Mouse (Mus musculus): ENCODE results near the gene Leng1.
A peak's percentile ranks its signal among the peaks of the same experiment; 100 is the strongest.

Gene Leng1

GRCm38 (mm10) chr7:3694076-3694948 is 28.7 kb upstream of the Leng1 start:
- H3K4me3 ChIP-seq (replicated peaks; ENCODE audit: low read length) = peak overlapping the region; percentile 92
- H3K27me3 ChIP-seq (ENCODE audit: insufficient read depth, low read length) = peaks cover 13% of the 10 kb centered on the region
- H3K9me3 ChIP-seq (ENCODE audit: low read length) = no peaks in the 10 kb centered on the region
- peaks cover 56% of the 10 kb centered on the region for H3K36me3 ChIP-seq (ENCODE audit: insufficient read depth, low read length)
- H3K4me1 ChIP-seq (replicated peaks; ENCODE audit: low read depth, low read length) = peaks cover 27% of the 10 kb centered on the region
- TF ChIP-seq CTCF (conservative IDR thresholded peaks at IDR 0.05; ENCODE audit: low read length) (no peak), POU5F1 (IDR thresholded peaks at IDR 0.05; ENCODE audit: borderline replicate concordance, low read length) (no peak), NANOG (IDR thresholded peaks at IDR 0.05; ENCODE audit: borderline replicate concordance, low read length) (no peak)

GRCm38 (mm10) chr7:3693809-3694075 is 28.1 kb upstream of the Leng1 start:
- H3K9me3 ChIP-seq (ENCODE audit: low read length) = no peaks in the 10 kb centered on the region
- no peak for TF ChIP-seq NANOG (IDR thresholded peaks at IDR 0.05; ENCODE audit: borderline replicate concordance, low read length)
- no peak for TF ChIP-seq CTCF (conservative IDR thresholded peaks at IDR 0.05; ENCODE audit: low read length)
- no peak for TF ChIP-seq POU5F1 (IDR thresholded peaks at IDR 0.05; ENCODE audit: borderline replicate concordance, low read length)

GRCm38 (mm10) chr7:3692987-3693808 is 27.6 kb upstream of the Leng1 start, which contains the start of gene Mboat7:
Gene Mboat7, minus strand, starts transcription at chr7:3693523.
- H3K4me3 ChIP-seq (replicated peaks; ENCODE audit: low read length) = peak within 1 kb of the TSS; percentile 92
- no peaks in the 10 kb centered on the region for H3K9me3 ChIP-seq (ENCODE audit: low read length)
- peaks cover 13% of the 10 kb centered on the region for H3K27me3 ChIP-seq (ENCODE audit: insufficient read depth, low read length)
- H3K4me1 ChIP-seq (replicated peaks; ENCODE audit: low read depth, low read length) = peaks cover 27% of the 10 kb centered on the region
- no peak for TF ChIP-seq POU5F1 (IDR thresholded peaks at IDR 0.05; ENCODE audit: borderline replicate concordance, low read length)
- TF ChIP-seq CTCF (conservative IDR thresholded peaks at IDR 0.05; ENCODE audit: low read length) = no peak
- no peak for TF ChIP-seq NANOG (IDR thresholded peaks at IDR 0.05; ENCODE audit: borderline replicate concordance, low read length)
- H3K36me3 ChIP-seq (ENCODE audit: insufficient read depth, low read length) = peaks cover 50% of the 10 kb centered on the region

More at GRCm38 (mm10) chr7:3693809-3694075, 28.1 kb upstream of the Leng1 start:
- Histone ChIP-seq H3K27me3 (ENCODE audit: insufficient read depth, low read length) (peaks cover 13% of the 10 kb centered on the region), H3K36me3 (ENCODE audit: insufficient read depth, low read length) (peaks cover 51% of the 10 kb centered on the region), H3K4me3 (replicated peaks; ENCODE audit: low read length) (peak overlapping the region; percentile 92), H3K4me1 (replicated peaks; ENCODE audit: low read depth, low read length) (peaks cover 27% of the 10 kb centered on the region)

- Histone ChIP-seq H3K9me3 (ENCODE audit: low read length) (no peaks in the 10 kb centered on the region), H3K36me3 (ENCODE audit: insufficient read depth, low read length) (peaks cover 48% of the 10 kb centered on the region), H3K4me3 (replicated peaks; ENCODE audit: low read length) (peak within 1 kb of the TSS; percentile 92), H3K4me1 (replicated peaks; ENCODE audit: low read depth, low read length) (peaks cover 27% of the 10 kb centered on the region), H3K27me3 (ENCODE audit: insufficient read depth, low read length) (peaks cover 13% of the 10 kb centered on the region)
- TF ChIP-seq NANOG (IDR thresholded peaks at IDR 0.05; ENCODE audit: borderline replicate concordance, low read length) (no peak), POU5F1 (IDR thresholded peaks at IDR 0.05; ENCODE audit: borderline replicate concordance, low read length) (no peak), CTCF (conservative IDR thresholded peaks at IDR 0.05; ENCODE audit: low read length) (no peak)
Measured at GRCm38 (mm10) chr7:3692382-3692986, 26.8 kb upstream of the Leng1 start, which contains the start of gene Tsen34. Gene Tsen34, plus strand, starts transcription at chr7:3692863.

- TF ChIP-seq NANOG (IDR thresholded peaks at IDR 0.05; ENCODE audit: borderline replicate concordance, low read length) = no peak
- TF ChIP-seq CTCF (conservative IDR thresholded peaks at IDR 0.05; ENCODE audit: low read length) = no peak
- Histone ChIP-seq H3K9me3 (ENCODE audit: low read length) (no peaks in the 10 kb centered on the region), H3K4me1 (replicated peaks; ENCODE audit: low read depth, low read length) (peaks cover 27% of the 10 kb centered on the region), H3K36me3 (ENCODE audit: insufficient read depth, low read length) (peaks cover 47% of the 10 kb centered on the region), H3K4me3 (replicated peaks; ENCODE audit: low read length) (peak overlapping the region; percentile 92), H3K27me3 (ENCODE audit: insufficient read depth, low read length) (peaks cover 13% of the 10 kb centered on the region)
Measured at GRCm38 (mm10) chr7:3691919-3692318, 26.3 kb upstream of the Leng1 start.

GRCm38 (mm10) chr7:3685400-3686187 is 20.0 kb upstream of the Leng1 start:
- Histone ChIP-seq H3K4me3 (replicated peaks; ENCODE audit: low read length) (peak overlapping the region; percentile 77), H3K27me3 (ENCODE audit: insufficient read depth, low read length) (no peaks in the 10 kb centered on the region), H3K4me1 (replicated peaks; ENCODE audit: low read depth, low read length) (peaks cover 22% of the 10 kb centered on the region), H3K36me3 (ENCODE audit: insufficient read depth, low read length) (peaks cover 59% of the 10 kb centered on the region), H3K9me3 (ENCODE audit: low read length) (no peaks in the 10 kb centered on the region)
- TF ChIP-seq CTCF (conservative IDR thresholded peaks at IDR 0.05; ENCODE audit: low read length) (no peak), NANOG (IDR thresholded peaks at IDR 0.05; ENCODE audit: borderline replicate concordance, low read length) (no peak), POU5F1 (IDR thresholded peaks at IDR 0.05; ENCODE audit: borderline replicate concordance, low read length) (no peak)

- TF ChIP-seq NANOG (IDR thresholded peaks at IDR 0.05; ENCODE audit: borderline replicate concordance, low read length) (no peak), CTCF (conservative IDR thresholded peaks at IDR 0.05; ENCODE audit: low read length) (no peak), POU5F1 (IDR thresholded peaks at IDR 0.05; ENCODE audit: borderline replicate concordance, low read length) (no peak)
- H3K4me1 ChIP-seq (replicated peaks; ENCODE audit: low read depth, low read length) = peaks cover 22% of the 10 kb centered on the region
- peaks cover 56% of the 10 kb centered on the region for H3K36me3 ChIP-seq (ENCODE audit: insufficient read depth, low read length)
- H3K4me3 ChIP-seq (replicated peaks; ENCODE audit: low read length) = no peak overlapping the region
- no peaks in the 10 kb centered on the region for H3K27me3 ChIP-seq (ENCODE audit: insufficient read depth, low read length)
- no peaks in the 10 kb centered on the region for H3K9me3 ChIP-seq (ENCODE audit: low read length)
Measured at GRCm38 (mm10) chr7:3684698-3685097, 19.1 kb upstream of the Leng1 start.

All from E14TG2a.4 (cell line).